Mouse (Mus musculus) skeletal muscle tissue, adult 2 months (tissue): ENCODE measurements around the gene BC024978.
A peak's percentile ranks its signal among the peaks of the same experiment; 100 is the strongest.
"Not testable (repeated sequence)": the region's sequence is repeated elsewhere in the genome, so short reads cannot be mapped to it uniquely, and the experiment has no call there.

Experiments
- DNase-seq: peaks from one replicate; pipeline ENCODE4 v3.0.0-alpha.2; 2012; ENCODE audit warnings: low read depth, low spot score

Gene BC024978

DNA sequence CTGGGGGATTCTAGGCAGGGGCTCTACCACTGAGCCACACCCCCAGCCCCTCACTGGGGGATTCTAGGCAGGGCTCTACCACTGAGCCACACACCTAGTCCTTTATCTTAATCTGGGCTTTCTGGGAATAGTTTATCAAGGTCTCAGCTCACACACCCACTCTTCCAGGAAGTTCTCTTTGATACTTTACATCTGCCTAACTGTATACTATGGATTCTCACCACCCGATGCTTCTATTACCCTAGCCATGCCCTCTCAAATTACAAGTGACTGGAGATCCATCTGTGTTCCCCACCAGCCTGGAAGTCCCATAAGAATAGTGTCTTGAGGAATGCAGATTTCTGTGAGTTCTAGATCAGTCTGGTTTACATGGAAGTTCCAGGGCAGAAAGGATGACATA is 27.0 kb downstream of the BC024978 start:
- no peak for DNase-seq

DNA sequence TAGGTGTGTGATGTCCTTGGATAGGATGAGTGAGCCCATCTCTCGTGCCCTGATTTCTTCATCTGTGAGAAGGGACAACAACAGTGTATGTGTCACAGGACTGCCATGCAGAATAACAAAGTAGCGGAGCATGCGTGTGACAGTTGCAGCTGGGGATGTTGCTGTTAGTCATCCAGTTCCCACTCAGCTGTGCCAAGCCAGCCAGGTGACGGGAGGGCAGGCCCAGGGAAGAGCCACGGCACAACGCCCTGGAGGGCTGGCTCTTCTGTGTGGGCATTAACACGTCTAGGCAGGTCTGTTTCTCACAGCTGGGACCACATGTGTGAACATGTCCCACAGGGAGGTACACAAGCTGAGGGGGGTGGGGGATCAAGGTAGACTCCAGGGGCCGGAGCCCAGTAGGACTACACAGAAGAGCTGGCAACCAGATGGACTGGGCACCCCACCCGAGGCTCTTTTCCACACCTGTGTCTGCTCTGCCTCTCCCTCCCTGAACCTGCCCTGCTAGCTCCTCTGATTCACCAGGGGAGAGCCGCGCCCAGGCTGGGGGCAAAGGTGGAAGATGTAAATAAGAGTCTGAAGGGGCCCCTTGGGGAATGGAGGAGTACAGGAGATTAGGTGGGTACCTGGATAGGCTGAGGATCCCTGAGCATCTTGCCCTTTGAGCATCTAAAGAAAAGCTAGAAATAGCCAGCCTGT is 29.4 kb downstream of the BC024978 start:
- DNase-seq = no peak

DNA sequence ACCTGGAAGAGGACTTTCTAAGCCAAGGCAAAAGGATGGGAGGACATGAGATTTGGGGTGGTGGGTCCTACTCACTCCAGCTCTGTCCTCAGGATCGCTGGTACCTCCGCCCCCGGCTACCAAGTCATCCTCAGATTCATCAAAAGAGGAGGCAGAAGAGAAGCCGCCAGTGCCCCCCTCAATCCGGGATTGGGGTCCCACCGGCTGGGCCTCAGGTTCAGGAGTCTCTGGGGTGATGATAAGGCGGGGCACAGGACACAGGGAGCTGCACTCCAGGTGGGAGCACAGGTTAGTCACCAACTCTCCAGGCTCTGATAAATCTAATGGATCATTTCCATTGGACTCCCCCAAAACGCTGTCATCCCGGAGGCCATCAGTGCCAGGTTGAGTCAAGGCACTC is 31.7 kb downstream of the BC024978 start:
- DNase-seq = no peak

GRCm38 (mm10) chr7:27227676-27228075 is 32.1 kb downstream of the BC024978 start:
- no peak for DNase-seq

DNA sequence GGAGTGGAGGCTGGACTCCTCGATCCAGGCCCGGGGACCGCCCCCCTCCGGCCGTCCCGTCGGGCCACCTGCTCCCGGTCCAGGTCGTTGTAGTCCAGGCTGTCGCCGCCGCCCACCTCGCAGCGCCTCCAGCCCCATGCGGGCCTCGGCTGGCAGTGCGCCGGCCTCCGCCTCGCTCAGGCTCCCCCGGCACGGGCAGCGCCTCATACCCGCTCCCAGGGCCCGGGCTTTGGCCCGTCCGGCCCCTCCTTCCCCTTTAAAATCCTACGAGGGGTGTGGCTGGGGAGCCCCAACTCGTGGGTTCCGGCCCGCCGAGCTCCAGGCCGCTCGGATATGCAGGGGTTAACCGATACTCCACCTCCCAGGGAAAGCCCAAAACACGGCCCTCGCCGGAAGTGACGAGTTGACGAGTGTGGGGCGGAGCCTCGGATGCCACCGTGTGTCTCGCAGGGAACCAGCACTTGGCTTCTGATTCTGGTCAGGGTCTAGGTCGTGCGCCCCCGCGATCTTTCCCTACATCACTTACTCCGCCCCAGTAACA is 32.8 kb downstream of the BC024978 start, which contains the start of gene Itpkc:
Itpkc (minus strand) TSS at position 381 of the 541 bp plus-strand sequence.
- peak; percentile 83 for DNase-seq

GRCm38 (mm10) chr7:27228865-27229264 is 33.3 kb downstream of the BC024978 start:
- DNase-seq = no peak

- DNase-seq = no peak
Measured at GRCm38 (mm10) chr7:27230781-27231180, 35.2 kb downstream of the BC024978 start.

DNA sequence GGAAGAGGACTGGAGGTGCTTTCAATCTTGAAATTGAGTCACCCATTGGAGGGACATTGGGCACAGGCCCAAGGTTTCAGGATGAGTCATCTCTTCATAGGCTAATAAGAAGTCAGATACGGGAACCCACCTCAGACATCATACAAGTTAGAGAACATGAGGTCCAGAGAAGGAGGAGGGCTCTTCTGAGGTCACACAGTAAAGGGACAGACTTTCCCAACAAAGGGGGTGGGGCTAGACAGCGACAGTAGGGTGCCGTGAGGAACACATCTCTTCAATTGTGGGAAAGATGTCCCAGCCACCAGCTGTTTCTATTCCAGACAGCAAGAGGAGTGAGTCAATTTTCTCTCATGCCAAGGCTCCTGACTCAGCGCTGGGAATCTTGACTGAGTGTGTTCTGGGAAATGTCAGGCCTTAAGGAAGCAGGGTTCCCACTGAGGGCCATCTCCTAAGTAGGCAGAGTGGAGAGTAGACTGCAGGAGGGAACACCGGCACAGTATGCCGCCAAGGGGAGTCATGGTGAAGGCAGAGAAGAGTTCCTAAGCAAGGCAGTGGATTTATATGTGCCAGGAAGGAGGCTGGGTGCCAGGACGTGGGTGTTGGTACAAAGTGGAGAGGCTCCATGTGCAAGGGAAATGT is 36.2 kb downstream of the BC024978 start:
- peak; percentile 46 for DNase-seq

- DNase-seq = peak; percentile 87
Measured at GRCm38 (mm10) chr7:27232781-27233281, 37.2 kb downstream of the BC024978 start, which contains the start of gene Coq8b. Coq8b (plus strand) TSS chr7:27233023.

- DNase-seq = no peak
Measured at GRCm38 (mm10) chr7:27233300-27233699, 37.7 kb downstream of the BC024978 start.

GRCm38 (mm10) chr7:27235726-27236125 is 40.1 kb downstream of the BC024978 start:
- DNase-seq = no peak

GRCm38 (mm10) chr7:27237527-27237926 is 41.9 kb downstream of the BC024978 start:
- DNase-seq = no peak

GRCm38 (mm10) chr7:27238568-27238967 is 43.0 kb downstream of the BC024978 start:
- no peak for DNase-seq

- DNase-seq = no peak
Measured at GRCm38 (mm10) chr7:27243211-27243610, 47.6 kb downstream of the BC024978 start.

DNA sequence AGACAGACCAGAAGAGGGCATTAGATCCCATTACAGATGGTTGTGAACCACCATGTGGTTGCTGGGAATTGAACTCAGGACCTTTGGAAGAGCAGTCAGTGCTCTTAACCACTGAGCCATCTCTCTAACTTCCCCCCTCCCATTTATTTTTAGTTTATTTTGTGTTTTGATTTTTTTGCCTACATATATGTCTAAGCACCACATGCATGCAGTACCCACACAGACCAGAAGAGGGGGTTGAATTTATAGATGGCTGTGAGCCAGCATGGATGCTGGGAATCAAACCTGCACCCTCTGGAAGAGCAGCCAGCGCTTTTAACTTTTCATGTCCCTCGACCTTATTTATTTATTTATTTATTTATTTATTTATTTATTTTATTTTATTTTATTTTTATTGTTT is 48.5 kb downstream of the BC024978 start:
- not testable (repeated sequence) for DNase-seq

GRCm38 (mm10) chr7:27249146-27249545 is 53.6 kb downstream of the BC024978 start:
- DNase-seq = no peak

DNA sequence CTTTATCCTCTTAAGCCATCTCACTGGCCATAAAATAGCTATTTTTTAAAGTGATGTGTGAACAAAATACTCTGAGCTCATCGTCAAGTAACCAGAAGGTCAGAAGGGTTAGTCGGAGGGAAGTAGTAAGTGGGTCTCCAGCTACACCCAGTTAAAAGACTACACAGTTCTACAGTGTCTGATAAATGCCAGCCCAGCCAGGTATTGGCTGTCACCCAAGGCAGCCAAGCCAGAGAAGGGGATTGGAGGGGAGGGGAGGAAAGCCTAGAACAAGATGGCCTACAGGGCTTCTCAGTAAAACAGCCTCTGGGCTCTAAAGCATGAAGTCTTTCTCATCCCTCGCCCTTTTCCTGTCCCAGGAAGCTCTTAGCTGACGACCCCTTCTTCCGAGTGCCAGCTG is 54.3 kb downstream of the BC024978 start:
- no peak for DNase-seq

- DNase-seq = no peak
Measured at GRCm38 (mm10) chr7:27251946-27252345, 56.4 kb downstream of the BC024978 start.

GRCm38 (mm10) chr7:27255721-27256120 is 60.1 kb downstream of the BC024978 start:
- no peak for DNase-seq

DNA sequence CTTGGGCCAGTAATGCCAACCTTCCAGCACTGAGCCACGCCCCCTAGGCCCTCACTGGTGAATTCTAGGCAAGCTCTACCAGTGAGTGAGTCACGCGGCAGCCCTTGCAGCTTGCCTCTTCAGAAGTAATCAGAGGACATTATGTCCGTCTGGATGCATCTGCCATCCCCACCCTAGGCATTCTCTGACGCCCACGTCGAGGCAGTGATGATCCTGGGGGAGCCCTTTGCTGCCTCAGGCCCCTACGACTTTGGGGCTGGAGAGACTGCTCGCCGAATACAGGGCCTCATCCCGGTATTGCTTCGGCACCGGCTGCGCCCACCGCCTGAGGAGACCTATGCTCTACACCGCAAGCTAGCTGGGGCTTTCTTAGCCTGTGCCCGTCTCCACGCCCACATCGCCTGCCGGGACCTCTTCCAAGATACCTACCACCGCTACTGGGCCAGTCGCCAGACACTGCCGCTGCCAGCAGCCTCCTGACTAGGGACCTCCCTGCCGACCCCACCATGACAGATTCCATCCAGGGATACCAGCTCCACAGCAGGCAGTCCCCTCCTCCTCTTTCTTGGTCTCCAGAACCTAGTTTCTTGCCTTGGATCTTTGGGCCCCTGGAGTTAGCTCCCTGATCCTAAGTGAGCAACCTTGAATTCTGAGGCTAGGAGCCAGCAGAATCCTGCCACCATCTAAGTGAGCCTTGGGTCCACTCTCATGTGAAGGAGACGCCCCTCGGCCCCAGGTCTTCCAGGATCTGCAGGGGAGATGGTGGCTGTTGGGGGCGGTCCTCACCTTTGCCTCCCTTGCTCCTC is 61.7 kb downstream of the BC024978 start:
- DNase-seq = no peak

DNA sequence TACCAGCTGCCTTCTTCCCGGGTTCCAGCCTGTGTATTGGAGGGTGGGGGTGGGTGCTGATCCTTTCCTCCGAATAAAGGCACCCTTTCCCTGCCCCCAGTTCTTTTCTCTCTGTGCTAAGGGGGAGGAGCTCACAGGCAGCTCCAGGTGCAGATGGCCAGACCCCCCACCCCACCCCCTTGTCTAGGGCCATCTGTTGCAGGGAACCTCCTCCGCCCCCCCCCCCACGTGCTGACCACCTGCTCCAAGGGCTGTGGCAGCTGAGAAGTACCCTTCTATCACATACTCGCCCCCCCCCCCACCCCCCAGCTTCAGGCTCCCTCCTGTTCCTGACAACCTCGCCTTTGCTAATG is 62.2 kb downstream of the BC024978 start:
- no peak for DNase-seq
